Mouse (Mus musculus) midbrain, embryonic 11.5 days (tissue): Measurements from ENCODE around the gene Hsf2. TPM values are rescaled to one million over a fixed set of nuclear protein-coding genes. Genes with fewer than 3 reads are reported as not detected.

Experiments
- polyA plus RNA-seq: library from polyadenylated mRNA; unstranded; fragments of >200 nt; fragmentation: Nextera tagmentation; extraction: Ambion mirVana; gene quantifications from 2 replicates; pipeline ENCODE4 v1.2.1, GENCODE M21; 2014

Hsf2 gene
- polyA plus RNA-seq, 1 experiment from 2014 or later = 83.3 TPM

Other genes starting within 250 kb of the Hsf2 start
- 243 and 274 TPM in 2 replicates for gene Serinc1, start 46.1 kb downstream of the Hsf2 start, polyA plus RNA-seq
- 6.1 and 8.8 TPM in 2 replicates for gene Pkib, start 145.6 kb downstream of the Hsf2 start, polyA plus RNA-seq